Mouse (Mus musculus) intestine, embryonic 14.5 days (tissue): Measurements from ENCODE around the gene Aff2. TPM values are rescaled to one million over a fixed set of nuclear protein-coding genes. Genes with fewer than 3 reads are reported as not detected.

Experiments
- ATAC-seq: fragments of 200-750 bp; cut with Nextera tagmentation; replicated peaks from 2 replicates; pipeline ENCODE4 v1.8.0; 2017; ENCODE audit warnings: low read depth, moderate number of reproducible peaks, moderate TSS enrichment, moderate library complexity; ENCODE audit not compliant: low FRiP score, low TSS enrichment
- DNase-seq: peaks from one replicate; pipeline ENCODE4 v3.0.0-alpha.2; 2018; ENCODE audit warnings: low spot score
- H3K27ac ChIP-seq: fragments of 300-500 bp; sonication (generic); 2 replicates; pipeline ENCODE4 v1.5.1; 2014; ENCODE audit warnings: low read depth, mild to moderate bottlenecking, control low read depth
- H3K27me3 ChIP-seq: fragments of 300-500 bp; sonication (generic); replicated peaks from 2 replicates; pipeline ENCODE4 v1.6.1; 2014; ENCODE audit warnings: low read length, control low read depth; ENCODE audit not compliant: control insufficient read depth, insufficient read depth
- H3K36me3 ChIP-seq: fragments of 300-500 bp; sonication (generic); 2 replicates; pipeline ENCODE4 v1.6.1; 2014; ENCODE audit warnings: low read length, control low read depth; ENCODE audit not compliant: control insufficient read depth, insufficient read depth
- H3K4me1 ChIP-seq: fragments of 300-500 bp; sonication (generic); replicated peaks from 2 replicates; pipeline ENCODE4 v1.6.1; 2014; ENCODE audit warnings: low read length, control low read depth, mixed read lengths; ENCODE audit not compliant: control insufficient read depth, insufficient read depth
- H3K4me2 ChIP-seq: fragments of 300-500 bp; sonication (generic); 2 replicates; pipeline ENCODE4 v1.6.1; 2014; ENCODE audit warnings: low read length
- H3K4me3 ChIP-seq: fragments of 300-500 bp; sonication (generic); 2 replicates; pipeline ENCODE4 v1.5.1; 2014; ENCODE audit warnings: low read depth, low read length, control low read depth, mixed read lengths
- H3K9ac ChIP-seq: fragments of 300-500 bp; sonication (generic); 2 replicates; pipeline ENCODE4 v1.6.1; 2014; ENCODE audit warnings: mild to moderate bottlenecking, low read length
- H3K9me3 ChIP-seq: fragments of 300-500 bp; sonication (generic); 2 replicates; pipeline ENCODE4 v1.6.1; 2016; ENCODE audit warnings: low read length, control low read depth; ENCODE audit not compliant: control insufficient read depth
- WGBS: fragments of 180-500 bp; shearing (Covaris S2); extraction: QIAGEN DNeasy Blood & Tissue Kit; methylation state at CpG from one replicate; pipeline ENCODE4 v1.1.7; 2014; 5-methylcytosine and 5-hydroxymethylcytosine counted together
- polyA plus RNA-seq: library from polyadenylated mRNA; unstranded; fragments of >200 nt; fragmentation: Nextera tagmentation; extraction: Ambion mirVana; gene quantifications from 2 replicates; pipeline ENCODE4 v1.2.1, GENCODE M21; 2014

Aff2 gene
- 3.1 and 4.0 TPM in 2 replicates for polyA plus RNA-seq

- H3K9ac ChIP-seq: peak within 1 kb of the TSS; percentile 53
- peaks cover 15% of the 10 kb centered on the region; the same call in 1 of the 2 replicates for H3K27me3 ChIP-seq
- H3K4me3 ChIP-seq: peak within 1 kb of the TSS; percentile 51
- H3K4me1 ChIP-seq: no peaks in the 10 kb centered on the region
- peak within 1 kb of the TSS; percentile 51 for H3K4me2 ChIP-seq
- H3K9me3 ChIP-seq: no peaks in the 10 kb centered on the region
- ATAC-seq: peak; percentile 83
- DNase-seq: peak; percentile 67
- H3K27ac ChIP-seq: no peak within 1 kb of the TSS
- WGBS: 18% methylated on average over 68 of the region's 79 CpGs
- no peaks in the 10 kb centered on the region for H3K36me3 ChIP-seq
Observed at GRCm38 (mm10) chrX:69360238-69361054, at the start of gene Aff2. Aff2 (plus strand) TSS chrX:69360294.

- Histone ChIP-seq H3K9ac (no peak overlapping the region), H3K27ac (no peak overlapping the region), H3K4me1 (no peaks in the 10 kb centered on the region), H3K4me3 (no peak overlapping the region), H3K9me3 (no peaks in the 10 kb centered on the region), H3K4me2 (no peak overlapping the region), H3K27me3 (no peaks in the 10 kb centered on the region), H3K36me3 (no peaks in the 10 kb centered on the region)
- ATAC-seq (no peak), DNase-seq (no peak)
Observed at GRCm38 (mm10) chrX:69337296-69337695, 22.8 kb upstream of the Aff2 start.

DNA sequence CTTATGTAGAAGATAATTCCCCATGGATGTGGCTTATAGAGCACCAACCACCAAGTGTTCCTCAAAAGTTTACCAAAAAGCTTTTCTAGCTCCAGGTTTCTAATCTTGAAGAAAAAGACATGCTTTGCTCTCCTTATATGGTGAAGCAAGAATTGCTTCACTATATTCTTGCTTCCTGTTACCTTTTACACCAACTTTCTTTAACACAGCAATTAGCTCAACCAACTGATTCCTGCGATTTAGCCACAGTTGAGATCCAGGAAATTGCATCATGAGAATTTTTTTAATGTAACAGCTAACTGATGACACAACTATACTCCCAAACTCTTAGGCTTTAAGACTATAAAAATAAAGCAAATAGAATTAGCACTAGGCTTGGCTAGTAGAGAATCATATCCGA lies 4.5 kb upstream of the Aff2 start:
- DNase-seq (no peak), ATAC-seq (no peak)
- Histone ChIP-seq H3K27me3 (peaks cover 8% of the 10 kb centered on the region; the same call in 1 of the 2 replicates), H3K36me3 (no peaks in the 10 kb centered on the region), H3K9me3 (no peaks in the 10 kb centered on the region), H3K4me1 (no peaks in the 10 kb centered on the region), H3K27ac (no peak overlapping the region), H3K4me2 (no peak overlapping the region), H3K9ac (no peak overlapping the region), H3K4me3 (no peak overlapping the region)
- 83% methylated on average over 2 of the region's 2 CpGs for WGBS

DNA sequence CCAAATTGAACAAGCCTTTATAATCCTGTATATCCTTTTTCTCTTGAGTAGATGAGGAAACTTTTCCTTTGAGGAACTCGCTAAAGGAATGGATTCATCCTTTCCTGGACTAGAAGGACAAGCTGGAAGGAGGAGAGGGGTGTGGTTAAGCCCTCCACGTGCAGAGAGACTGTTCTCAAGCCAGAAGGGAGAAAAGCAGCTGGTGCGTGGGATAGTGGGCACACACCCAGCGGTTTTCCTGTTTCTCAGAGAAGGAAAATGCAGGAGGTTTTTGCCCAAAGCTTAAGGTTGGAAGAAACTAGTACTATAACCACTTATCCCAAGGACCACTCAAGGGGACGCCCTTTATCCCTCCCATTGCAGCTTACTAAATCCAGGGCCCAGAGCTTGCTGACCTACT lies 734 bp upstream of the Aff2 start:
- Histone ChIP-seq H3K36me3 (no peaks in the 10 kb centered on the region), H3K9ac (no peak overlapping the region), H3K4me3 (no peak overlapping the region), H3K9me3 (no peaks in the 10 kb centered on the region), H3K4me1 (no peaks in the 10 kb centered on the region), H3K27ac (no peak overlapping the region), H3K27me3 (peaks cover 15% of the 10 kb centered on the region; the same call in 1 of the 2 replicates), H3K4me2 (no peak overlapping the region)
- DNase-seq (no peak), ATAC-seq (no peak)
- WGBS: 33% methylated on average over 5 of the region's 5 CpGs

- no peak for DNase-seq
- no peak; the same call in 1 of the 2 replicates for ATAC-seq
Observed at GRCm38 (mm10) chrX:69359885-69360237, 233 bp upstream of the Aff2 start.

DNA sequence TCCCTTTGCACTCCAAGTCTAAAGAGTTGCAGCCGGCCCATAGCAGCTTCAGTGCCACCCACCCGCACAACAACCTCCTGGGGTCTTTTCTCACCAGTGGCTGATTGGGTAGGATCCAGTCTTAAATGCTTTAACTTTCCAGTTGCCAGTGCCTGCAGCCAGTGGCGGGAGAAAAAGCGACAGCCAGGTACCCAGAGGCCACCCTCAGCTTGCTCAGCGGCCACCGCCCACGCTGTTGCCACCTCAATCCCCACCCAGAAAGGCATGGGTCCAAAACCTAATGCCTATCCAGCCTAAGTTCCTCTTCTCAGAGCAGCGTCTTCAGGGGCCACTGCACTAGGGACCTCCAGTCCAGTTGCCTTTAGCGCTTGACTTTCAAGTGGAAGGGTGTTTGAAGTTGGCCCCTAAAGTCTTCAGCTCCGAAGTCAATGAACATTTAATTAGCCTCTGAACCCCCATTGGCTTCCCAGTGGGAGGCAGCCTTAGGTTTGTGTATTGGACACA lies 1.0 kb downstream of the Aff2 start:
- Histone ChIP-seq H3K36me3 (no peaks in the 10 kb centered on the region), H3K27ac (no peak overlapping the region), H3K9me3 (no peaks in the 10 kb centered on the region), H3K4me3 (peak overlapping the region; percentile 51), H3K4me2 (peak overlapping the region; percentile 51), H3K27me3 (peaks cover 15% of the 10 kb centered on the region; the same call in 1 of the 2 replicates), H3K4me1 (no peaks in the 10 kb centered on the region), H3K9ac (peak overlapping the region; percentile 53)
- 13% methylated on average over 10 of the region's 10 CpGs for WGBS
- DNase-seq: no peak
- ATAC-seq: no peak

More at GRCm38 (mm10) chrX:69359885-69360237, 233 bp upstream of the Aff2 start:
- no peak overlapping the region for H3K27ac ChIP-seq
- H3K9me3 ChIP-seq: no peaks in the 10 kb centered on the region
- H3K4me1 ChIP-seq: no peaks in the 10 kb centered on the region
- peaks cover 15% of the 10 kb centered on the region; the same call in 1 of the 2 replicates for H3K27me3 ChIP-seq
- H3K4me3 ChIP-seq: peak overlapping the region; percentile 51
- WGBS: 18% methylated on average over 4 of the region's 4 CpGs
- H3K9ac ChIP-seq: no peak overlapping the region; the same call in 1 of the 2 replicates
- H3K36me3 ChIP-seq: no peaks in the 10 kb centered on the region
- peak overlapping the region; percentile 51 for H3K4me2 ChIP-seq

- DNase-seq (no peak), ATAC-seq (no peak)
- peaks cover 9% of the 10 kb centered on the region; the same call in 1 of the 2 replicates for H3K27me3 ChIP-seq
Observed at GRCm38 (mm10) chrX:69364198-69364597, 4.1 kb downstream of the Aff2 start.

DNA sequence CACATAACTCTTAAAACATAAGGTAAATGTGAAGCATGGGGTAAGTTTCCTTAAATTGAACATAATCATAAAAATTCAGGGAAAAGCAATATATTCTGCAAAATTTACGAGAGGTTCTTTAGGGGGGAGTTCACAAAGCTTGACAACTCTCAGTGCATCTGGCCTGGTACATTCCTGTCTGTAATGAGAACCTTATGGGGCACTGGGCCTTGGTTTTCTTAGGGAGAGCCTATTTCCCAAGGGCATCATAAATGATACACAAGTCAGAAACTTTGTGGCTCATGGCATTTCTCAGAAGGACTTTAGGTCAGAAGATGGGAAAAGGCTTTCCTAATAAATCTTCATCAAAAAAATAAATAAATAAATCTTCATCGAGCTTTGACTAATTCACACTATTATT lies 13.2 kb downstream of the Aff2 start:
- H3K36me3 ChIP-seq: no peaks in the 10 kb centered on the region
- ATAC-seq (no peak), DNase-seq (no peak)
- H3K27me3 ChIP-seq: no peaks in the 10 kb centered on the region
- no peak overlapping the region for H3K4me3 ChIP-seq
- no peak overlapping the region for H3K9ac ChIP-seq
- no peak overlapping the region for H3K27ac ChIP-seq
- H3K4me1 ChIP-seq: no peaks in the 10 kb centered on the region
- H3K9me3 ChIP-seq: no peaks in the 10 kb centered on the region
- H3K4me2 ChIP-seq: no peak overlapping the region
- 52% methylated on average over 2 of the region's 2 CpGs for WGBS

More at GRCm38 (mm10) chrX:69364198-69364597, 4.1 kb downstream of the Aff2 start:
- Histone ChIP-seq H3K9me3 (no peaks in the 10 kb centered on the region), H3K4me1 (no peaks in the 10 kb centered on the region), H3K9ac (no peak overlapping the region), H3K27ac (no peak overlapping the region), H3K4me3 (no peak overlapping the region), H3K36me3 (no peaks in the 10 kb centered on the region), H3K4me2 (no peak overlapping the region)
- WGBS: 0% methylated on average over 2 of the region's 2 CpGs
